Mouse (Mus musculus): ENCODE results near the gene Dnttip2.

Gene Dnttip2

DNA sequence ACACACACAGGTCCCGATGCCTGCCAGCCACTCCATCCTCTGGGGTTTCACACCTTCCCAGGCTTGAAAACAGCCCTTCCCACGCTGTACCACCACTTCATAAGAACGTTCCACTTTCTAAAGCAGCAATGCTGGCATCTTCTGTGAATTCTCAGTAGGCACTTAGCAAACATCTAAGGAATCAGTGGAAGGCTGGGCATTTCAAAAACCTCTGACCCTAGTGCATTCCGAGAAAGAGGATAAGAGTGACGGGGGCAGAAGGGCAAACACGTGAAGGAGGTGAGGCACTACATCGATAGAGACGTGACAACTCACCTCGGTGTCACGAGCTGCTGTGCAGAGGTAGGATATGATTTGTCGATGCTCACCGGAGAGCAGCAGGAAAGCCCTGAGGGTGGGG is 56.3 kb downstream of the Dnttip2 start:
- DNase-seq (ENCODE audit: low read depth, low spot score), result no peak

DNA sequence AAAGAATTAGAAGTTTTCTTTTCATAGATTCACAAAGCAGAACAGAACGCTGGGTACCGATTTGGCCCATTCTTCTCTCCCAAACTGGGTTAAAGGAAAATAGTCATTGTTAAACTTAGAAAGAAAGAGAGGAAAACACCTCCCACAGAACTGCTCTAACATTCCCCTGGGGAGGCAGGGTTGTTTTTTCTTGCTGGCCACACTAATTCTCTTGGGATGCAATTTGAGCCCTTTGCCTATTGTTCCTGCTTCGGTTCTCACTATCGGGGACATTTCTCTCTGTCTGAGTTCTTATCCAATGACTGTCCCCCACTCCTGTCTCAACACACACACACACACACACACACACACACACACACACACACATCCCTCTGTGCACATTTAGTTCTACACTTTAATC is 59.3 kb downstream of the Dnttip2 start:
- DNase-seq (ENCODE audit: low read depth, low spot score), result no peak

DNA sequence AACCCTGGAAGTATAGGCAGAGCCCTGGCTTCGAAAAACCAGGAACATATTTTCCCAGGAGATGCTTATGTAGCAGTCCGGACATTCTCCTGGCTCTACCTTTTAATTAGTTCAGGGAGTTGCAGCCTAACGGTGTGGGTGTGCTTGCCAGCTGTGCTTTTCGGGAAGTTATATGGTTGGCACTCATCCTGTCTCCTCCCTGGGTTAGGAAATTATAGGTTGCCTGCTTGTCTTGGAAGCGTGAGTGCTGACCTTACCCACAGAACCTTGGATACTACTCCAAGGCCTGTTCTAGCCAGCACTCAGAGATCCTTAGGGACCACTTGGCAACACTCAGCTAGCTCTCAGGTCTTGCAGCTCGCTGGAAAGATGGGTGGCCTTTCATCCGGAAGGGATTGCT is 59.7 kb downstream of the Dnttip2 start:
- no peak for DNase-seq (ENCODE audit: low read depth, low spot score)

DNA sequence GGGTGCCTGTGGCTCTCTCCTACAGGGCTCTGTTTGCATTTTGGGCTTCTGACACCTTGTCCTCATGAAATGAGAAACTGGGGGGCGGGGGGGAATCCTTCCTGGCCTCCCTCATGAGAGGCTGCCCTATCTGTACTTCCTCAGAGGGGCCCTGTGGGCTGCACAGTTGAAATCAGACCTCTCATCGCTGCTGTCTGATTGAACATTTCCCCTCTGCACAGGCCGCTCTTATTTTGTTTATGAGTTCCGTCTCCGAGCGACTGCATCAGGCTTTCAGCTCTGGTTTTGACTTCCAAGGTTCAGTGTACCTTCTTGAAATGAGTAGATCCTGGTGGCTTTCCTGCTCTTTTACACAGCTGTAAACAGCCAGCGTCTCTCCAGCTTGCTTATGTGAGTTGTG is 60.2 kb downstream of the Dnttip2 start:
- no peak for DNase-seq (ENCODE audit: low read depth, low spot score)
